Comparison of ENCODE assay signal across 27 mouse cellular contexts in the genomic region with DNA sequence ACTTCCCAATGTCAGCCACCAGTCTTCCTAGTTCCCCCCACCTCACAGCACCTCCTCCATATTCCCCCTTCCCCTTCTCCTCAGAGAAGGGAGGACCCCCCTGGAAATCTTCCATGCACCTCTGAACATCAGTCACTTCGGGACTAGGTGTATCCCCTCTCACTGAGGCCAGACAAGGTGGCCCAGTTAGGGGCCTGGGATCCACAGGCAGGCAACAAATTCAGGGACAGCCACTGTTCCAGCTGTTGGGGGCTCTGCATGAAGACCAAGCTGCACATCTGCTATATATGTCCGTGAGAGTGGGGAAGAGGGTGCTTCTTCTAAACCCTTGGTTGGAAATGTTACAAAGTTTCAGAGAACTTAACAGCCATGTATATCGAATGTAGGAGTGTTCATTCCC. TPM values are rescaled to one million over a fixed set of nuclear protein-coding genes. Genes with fewer than 3 reads are reported as not detected.
DNase-seq lines count a peak whose midpoint lies in the region; ATAC-seq and TF ChIP-seq lines count a peak whose summit lies in the region.
"Had no signal": no experiment of that assay in that cellular context is flagged by ENCODE, and none has a peak within 500 bp of the region (broad histone marks: within the 10 kb centered on the region; RNA-seq: fewer than 3 reads in every experiment).

No protein-coding gene starts in this region.

- ATAC-seq in heart, embryonic 12.5 days (ENCODE audit: insufficient number of reproducible peaks, low FRiP score): no peak
- no peak for ATAC-seq in heart, embryonic 15.5 days (replicated peaks; ENCODE audit: insufficient number of reproducible peaks, insufficient read depth, low FRiP score, low read depth)
- peak; percentile 15; the same call in 1 of the 2 replicates for ATAC-seq in lung, embryonic 14.5 days (ENCODE audit: insufficient read depth)
- ATAC-seq: activated CD4-positive, CD25-positive, alpha-beta regulatory T cell, adult 4 months; intestine, embryonic 15.5 days had no signal

- no peak for TF ChIP-seq CTCF in lung, embryonic 14.5 days (IDR thresholded peaks at IDR 0.05; ENCODE audit: low read depth)

- no peaks in the 10 kb centered on the region for H3K9me3 ChIP-seq in heart, embryonic 12.5 days (replicated peaks)
- H3K9me3 ChIP-seq in heart, embryonic 15.5 days (replicated peaks): no peaks in the 10 kb centered on the region
- H3K9me3 ChIP-seq in lung, embryonic 14.5 days (ENCODE audit: low read depth, low read length): no peaks in the 10 kb centered on the region
- H3K9me3 ChIP-seq: embryonic facial prominence, embryonic 10.5 days; embryonic facial prominence, embryonic 13.5 days; forebrain, embryonic 12.5 days; forebrain, embryonic 15.5 days; hindbrain, embryonic 10.5 days; hindbrain, embryonic 13.5 days; intestine, embryonic 15.5 days had no signal

- H3K4me1 ChIP-seq in heart, embryonic 12.5 days (replicated peaks): peaks cover 31% of the 10 kb centered on the region
- peaks cover 36% of the 10 kb centered on the region for H3K4me1 ChIP-seq in heart, embryonic 15.5 days (replicated peaks)
- peaks cover 9% of the 10 kb centered on the region; the same call in 1 of the 2 replicates for H3K4me1 ChIP-seq in lung, embryonic 14.5 days (ENCODE audit: insufficient read depth)
- H3K4me1 ChIP-seq: intestine, embryonic 15.5 days had no signal

- no peak overlapping the region for H3K9ac ChIP-seq in heart, embryonic 12.5 days
- 0 out of 2 replicates have a peak overlapping the region, but pooled peaks have one; percentile 25 for H3K9ac ChIP-seq in heart, embryonic 15.5 days
- H3K9ac ChIP-seq in lung, embryonic 14.5 days: no peak overlapping the region
- H3K9ac ChIP-seq: embryonic facial prominence, embryonic 13.5 days; forebrain, embryonic 12.5 days; forebrain, embryonic 15.5 days; hindbrain, embryonic 13.5 days; intestine, embryonic 15.5 days had no signal

- H3K27me3 ChIP-seq in heart, embryonic 12.5 days (replicated peaks): no peaks in the 10 kb centered on the region
- H3K27me3 ChIP-seq in heart, embryonic 15.5 days: no peaks in the 10 kb centered on the region
- H3K27me3 ChIP-seq in lung, embryonic 14.5 days (ENCODE audit: insufficient read depth, low read length): no peaks in the 10 kb centered on the region
- H3K27me3 ChIP-seq: embryonic facial prominence, embryonic 13.5 days; forebrain, embryonic 12.5 days; forebrain, embryonic 15.5 days; hindbrain, embryonic 13.5 days; intestine, embryonic 15.5 days had no signal

- peak; percentile 51 for DNase-seq in heart, adult 11 months
- no peak for DNase-seq in heart, postnatal 25 days (ENCODE audit: low spot score)
- DNase-seq in heart, adult 9 months (ENCODE audit: low spot score in 2 of 2): no peak
- no peak for DNase-seq in heart, postnatal 4 days
- no peak for DNase-seq in lung, embryonic 14.5 days
- DNase-seq in lung, adult 18-20 months: no peak
- DNase-seq: adrenal gland, adult 8-10 months; adrenal gland, postnatal 25 days; cerebellum, adult 11-12 months; cerebellum, adult 8-10 months; cerebellum, postnatal 10 days; cerebellum, postnatal 36 days; embryo, embryonic 11 days; gastrocnemius, postnatal 25 days; kidney, adult 11 months; kidney, adult 8-10 months had no signal

- 0 out of 2 replicates have a peak overlapping the region, but pooled peaks have one; percentile 40 for H3K27ac ChIP-seq in heart, embryonic 12.5 days (ENCODE audit: poor library complexity, severe bottlenecking)
- peak overlapping the region; percentile 91 for H3K27ac ChIP-seq in heart, embryonic 15.5 days
- H3K27ac ChIP-seq in lung, embryonic 14.5 days (ENCODE audit: low read depth): no peak overlapping the region
- H3K27ac ChIP-seq: embryonic facial prominence, embryonic 10.5 days; embryonic facial prominence, embryonic 13.5 days; forebrain, embryonic 12.5 days; hindbrain, embryonic 10.5 days; hindbrain, embryonic 13.5 days; intestine, embryonic 15.5 days had no signal

- intact Hi-C loops in heart, postnatal 25 days (cut with DNase I): loop anchor here (10.0 kb wide), 1 partner anchor 122 kb away; no protein-coding TSS in a partner anchor

- no peaks in the 10 kb centered on the region for H3K36me3 ChIP-seq in heart, embryonic 12.5 days
- no peaks in the 10 kb centered on the region for H3K36me3 ChIP-seq in heart, embryonic 15.5 days
- no peaks in the 10 kb centered on the region for H3K36me3 ChIP-seq in lung, embryonic 14.5 days (ENCODE audit: insufficient read depth)
- H3K36me3 ChIP-seq: embryonic facial prominence, embryonic 10.5 days; embryonic facial prominence, embryonic 13.5 days; forebrain, embryonic 12.5 days; forebrain, embryonic 15.5 days; hindbrain, embryonic 10.5 days; hindbrain, embryonic 13.5 days; intestine, embryonic 15.5 days had no signal

- no peak overlapping the region for H3K4me2 ChIP-seq in heart, embryonic 12.5 days
- no peak overlapping the region for H3K4me2 ChIP-seq in heart, embryonic 15.5 days
- no peak overlapping the region for H3K4me2 ChIP-seq in lung, embryonic 14.5 days
- H3K4me2 ChIP-seq: embryonic facial prominence, embryonic 13.5 days; forebrain, embryonic 12.5 days; forebrain, embryonic 15.5 days; hindbrain, embryonic 13.5 days; intestine, embryonic 15.5 days had no signal

- WGBS in heart, embryonic 12.5 days: 69% methylated on average over 3 of the region's 3 CpGs
- 67% methylated on average over 3 of the region's 3 CpGs for WGBS in heart, embryonic 15.5 days
- 74% methylated on average over 3 of the region's 3 CpGs for WGBS in lung, embryonic 14.5 days

- H3K4me3 ChIP-seq in heart, embryonic 12.5 days: no peak overlapping the region
- H3K4me3 ChIP-seq in heart, embryonic 15.5 days: no peak overlapping the region
- no peak overlapping the region for H3K4me3 ChIP-seq in lung, embryonic 14.5 days (ENCODE audit: low read depth, low read length)
- H3K4me3 ChIP-seq: embryonic facial prominence, embryonic 10.5 days; embryonic facial prominence, embryonic 13.5 days; erythroblast, embryonic 14.5 days; forebrain, embryonic 12.5 days; forebrain, embryonic 15.5 days; hindbrain, embryonic 10.5 days; hindbrain, embryonic 13.5 days; intestine, embryonic 15.5 days had no signal

RNA-seq across cellular contexts. Expression of gene Nckap5, which starts 28.2 kb away (rescaled TPM):
- total RNA-seq in heart, postnatal 25 days (2021): 10 to 100 TPM in 1 of 2 experiments, 1 to 10 TPM in 1; 8.5 to 12.7 TPM
- 3.1 and 3.8 TPM in 2 replicates for polyA plus RNA-seq in heart, embryonic 12.5 days (2016; fragmentation: Nextera tagmentation; extraction: Ambion mirVana)
- polyA plus RNA-seq in heart, embryonic 15.5 days (2015; fragmentation: Nextera tagmentation; extraction: Ambion mirVana): 7.5 and 8.8 TPM in 2 replicates
- total RNA-seq in heart, postnatal 4 days (2021): 10 to 100 TPM; 19.1 to 20.4 TPM
- 37.8 and 39.7 TPM in 2 replicates for polyA plus RNA-seq in lung, embryonic 14.5 days (2014; fragmentation: Nextera tagmentation; extraction: Ambion mirVana)
- polyA plus RNA-seq: erythroblast, embryonic 14.5 days had no signal
